Mouse (Mus musculus): ENCODE data around the gene Hnrnpll.

The Hnrnpll gene

DNA sequence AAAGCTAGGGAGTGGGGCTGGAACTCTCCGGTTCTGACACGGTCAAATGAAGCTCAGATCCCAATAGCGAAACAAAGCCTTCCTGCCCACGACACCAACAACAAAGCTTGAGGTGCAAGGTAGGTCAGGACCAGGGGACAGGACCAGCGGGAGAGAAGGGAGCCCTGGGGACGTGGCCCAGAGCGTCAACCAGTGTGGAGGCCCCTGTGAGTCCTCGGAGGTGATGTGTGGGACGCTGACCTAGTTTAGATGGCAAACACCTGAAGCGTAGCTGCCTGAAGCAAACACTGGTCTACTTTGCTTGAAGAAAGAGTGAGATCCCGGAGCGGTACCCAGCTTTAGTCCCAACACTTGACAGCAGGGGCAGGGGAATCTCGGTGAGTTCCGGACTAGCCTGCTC lies 62.5 kb downstream of the Hnrnpll start:
- no peak for DNase-seq (ENCODE audit: low read depth, low spot score)

DNA sequence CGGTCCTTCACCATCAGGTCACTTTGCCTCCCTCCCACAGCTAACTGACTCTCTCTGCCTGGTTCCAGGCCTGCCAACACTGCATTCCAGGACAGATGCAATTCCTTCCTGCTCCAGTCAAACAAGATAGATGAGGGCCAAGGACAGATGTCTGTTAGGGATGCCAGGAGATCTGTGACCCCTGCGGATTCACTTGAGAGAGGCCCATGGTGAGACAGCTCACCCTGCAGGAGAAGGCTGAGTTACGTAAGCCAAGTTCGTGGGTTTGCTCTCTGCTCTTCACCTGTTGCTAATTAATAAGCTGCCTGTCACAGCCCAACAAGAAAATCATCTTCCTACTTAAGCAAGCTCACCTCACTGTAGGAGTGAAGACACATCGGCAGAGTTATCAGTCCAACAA lies 63.1 kb downstream of the Hnrnpll start:
- no peak for DNase-seq (ENCODE audit: low read depth, low spot score)

DNA sequence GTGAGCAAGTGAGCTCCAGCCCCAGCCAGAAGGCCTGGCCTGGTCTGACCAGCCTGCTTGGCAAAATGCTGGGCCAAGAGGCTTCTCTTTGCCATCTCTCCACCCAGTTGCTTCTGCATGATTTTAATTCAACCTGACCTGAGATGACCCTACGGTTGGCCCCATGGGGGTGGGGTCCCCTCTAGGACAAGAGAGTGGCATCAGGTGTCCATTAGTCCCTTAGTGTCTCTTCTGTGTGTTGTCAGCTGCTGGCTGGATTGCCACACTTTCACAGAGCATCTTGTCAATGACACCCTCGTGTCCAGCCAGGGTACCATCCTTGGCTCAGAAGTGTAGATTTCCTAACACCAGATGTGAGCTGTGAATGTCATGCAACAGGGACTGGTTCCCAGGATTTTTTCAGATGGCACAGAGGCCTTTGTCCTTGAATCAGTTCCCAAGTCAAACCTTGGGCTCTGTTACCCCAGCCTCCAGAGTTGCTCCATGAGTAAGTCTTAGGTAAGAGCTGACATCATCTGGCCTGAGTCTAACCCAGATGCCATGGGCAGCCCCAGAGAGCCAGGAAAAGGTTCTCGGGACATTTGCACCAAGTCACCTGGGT lies 66.9 kb downstream of the Hnrnpll start:
- DNase-seq (ENCODE audit: low read depth, low spot score), result no peak

DNA sequence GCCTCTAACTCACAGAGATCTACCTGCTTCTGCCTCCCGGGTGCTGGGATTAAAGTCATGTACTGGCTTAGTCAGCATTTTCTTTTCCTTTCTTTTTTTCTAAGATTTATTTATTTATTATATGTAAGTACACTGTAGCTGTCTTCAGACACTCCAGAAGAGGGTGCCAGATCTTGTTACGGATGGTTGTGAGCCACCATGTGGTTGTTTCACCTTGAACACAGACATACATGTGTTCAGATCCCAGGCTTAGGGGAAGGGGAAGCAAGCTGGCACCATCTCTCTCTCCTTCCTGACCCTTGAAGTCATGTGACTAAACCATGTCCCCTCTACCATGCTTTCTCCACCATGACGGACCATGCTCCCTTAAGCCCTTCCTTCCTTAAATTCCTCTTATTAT lies 70.0 kb downstream of the Hnrnpll start:
- DNase-seq (ENCODE audit: low read depth, low spot score), result no peak

DNA sequence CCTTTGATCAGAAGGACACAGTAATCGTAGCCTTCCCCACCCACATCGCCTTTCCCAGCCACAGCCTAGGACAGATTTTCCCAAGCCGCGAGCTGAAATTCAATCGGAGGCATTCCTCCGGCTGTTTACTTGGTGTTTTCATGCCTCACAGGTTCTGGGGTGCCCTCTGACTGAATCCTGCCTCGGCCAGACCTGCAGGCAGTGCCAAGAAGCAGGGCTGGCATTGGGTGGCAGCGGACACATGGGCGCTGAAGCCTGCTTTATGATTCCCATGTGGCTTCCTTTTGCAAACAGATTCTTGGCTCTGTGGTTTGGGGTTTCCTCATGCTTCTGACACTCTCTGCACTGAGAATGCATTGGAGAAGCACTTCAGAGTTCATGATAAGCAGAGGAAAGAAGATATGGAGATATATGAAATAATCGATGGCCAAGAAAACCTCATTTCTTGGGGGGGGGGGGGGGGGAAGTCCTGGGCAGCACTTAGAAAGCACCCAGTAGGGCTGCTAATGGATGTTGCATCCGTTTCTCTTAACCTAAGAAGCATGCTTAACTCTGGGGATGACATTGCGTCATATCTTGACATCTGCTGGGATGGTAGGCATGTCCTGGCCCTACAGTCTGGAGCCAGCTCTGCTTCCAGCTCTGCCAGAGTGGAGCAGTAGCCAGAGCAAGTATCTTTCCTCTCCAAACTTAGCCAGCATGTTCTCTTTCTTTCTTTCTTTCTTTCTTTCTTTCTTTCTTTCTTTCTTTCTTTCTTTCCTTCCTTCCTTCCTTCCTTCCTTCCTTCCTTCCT lies 70.8 kb downstream of the Hnrnpll start:
- DNase-seq (ENCODE audit: low read depth, low spot score), result no peak

DNA sequence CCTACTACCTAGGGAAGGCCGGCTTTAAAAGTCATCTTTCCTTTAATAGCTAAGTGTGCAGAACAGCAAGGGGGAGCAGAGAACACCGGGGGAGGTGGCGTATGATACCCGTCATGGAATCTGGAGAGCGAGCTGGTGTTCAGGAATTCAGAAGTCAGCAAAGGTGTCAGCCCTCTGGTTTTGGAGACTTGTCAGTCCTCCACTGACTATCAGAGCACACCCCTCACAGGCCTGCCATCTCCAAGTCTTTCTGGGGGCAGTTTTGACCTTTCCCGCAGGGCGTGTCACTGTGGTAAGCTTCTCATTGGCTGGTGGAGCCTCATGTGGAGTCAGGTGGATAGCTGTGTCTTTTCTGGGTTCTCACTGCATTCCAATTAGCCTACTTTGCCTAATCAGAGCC lies 72.0 kb downstream of the Hnrnpll start:
- no peak for DNase-seq (ENCODE audit: low read depth, low spot score)

DNA sequence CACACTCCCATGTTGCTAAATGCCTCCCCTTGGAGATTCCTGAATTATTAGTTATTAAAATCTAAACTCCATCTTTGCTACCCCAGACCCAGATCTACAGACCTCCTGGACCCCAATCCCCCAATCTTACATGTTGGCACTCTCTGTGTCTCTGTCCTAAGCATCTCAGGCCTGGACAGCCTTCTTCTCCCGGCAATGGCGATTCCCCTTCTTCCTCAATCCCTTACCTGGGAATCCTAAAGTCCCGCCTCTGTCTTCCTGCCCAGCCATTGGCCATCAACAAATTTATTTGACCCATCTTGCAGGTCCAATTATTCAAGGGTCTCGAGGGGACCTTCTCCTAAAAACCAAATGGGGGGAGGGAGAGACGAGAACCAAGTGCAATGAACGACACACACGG lies 77.7 kb downstream of the Hnrnpll start:
- DNase-seq (ENCODE audit: low read depth, low spot score), result no peak

DNA sequence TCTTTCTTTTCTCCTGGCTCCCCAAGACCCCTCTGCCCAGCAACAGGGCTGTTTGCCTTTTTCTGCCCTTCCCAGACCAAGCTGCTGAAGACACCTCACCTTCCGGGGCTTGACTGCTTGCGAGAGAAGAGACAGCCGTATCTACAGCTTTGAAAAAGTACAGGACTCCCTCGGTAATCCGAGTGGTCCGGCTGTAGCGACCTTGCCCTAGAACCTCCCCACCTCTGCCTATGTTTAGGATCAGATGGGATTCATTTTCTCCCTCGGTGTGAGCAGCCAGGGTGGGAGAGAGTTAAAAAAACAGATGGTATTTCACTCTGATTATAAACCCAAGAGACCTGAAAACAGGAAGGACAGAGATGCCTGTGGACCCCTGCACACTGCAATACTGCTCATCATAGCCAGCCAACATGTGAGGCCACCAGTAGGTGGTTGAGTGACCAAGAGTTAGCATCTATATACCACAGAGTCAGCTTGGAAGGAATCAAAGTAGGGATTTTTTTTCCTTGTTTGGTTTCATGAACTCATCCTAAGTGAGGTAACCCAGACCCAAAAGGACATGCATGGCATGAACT lies 79.1 kb downstream of the Hnrnpll start:
- no peak for DNase-seq (ENCODE audit: low read depth, low spot score)

DNA sequence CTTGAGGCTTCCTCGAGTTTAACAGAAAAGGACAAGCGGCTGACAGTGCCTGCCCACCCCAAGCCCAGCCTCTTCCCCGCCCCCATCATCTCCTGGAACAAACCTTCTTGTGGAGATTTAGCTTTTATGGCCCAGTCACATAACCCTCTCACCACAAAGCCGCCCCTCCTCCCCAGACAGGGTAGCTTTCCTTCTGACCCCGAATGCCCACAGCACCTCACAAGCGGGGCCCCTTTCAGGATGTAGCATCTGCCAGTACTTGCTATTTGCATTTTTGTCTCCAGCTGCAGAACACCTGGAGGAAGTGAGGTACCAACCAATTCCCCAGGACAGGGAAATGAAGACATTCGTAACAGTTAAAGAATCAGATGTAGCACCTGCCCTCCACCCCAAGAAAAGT lies 79.6 kb downstream of the Hnrnpll start:
- no peak for DNase-seq (ENCODE audit: low read depth, low spot score)

DNA sequence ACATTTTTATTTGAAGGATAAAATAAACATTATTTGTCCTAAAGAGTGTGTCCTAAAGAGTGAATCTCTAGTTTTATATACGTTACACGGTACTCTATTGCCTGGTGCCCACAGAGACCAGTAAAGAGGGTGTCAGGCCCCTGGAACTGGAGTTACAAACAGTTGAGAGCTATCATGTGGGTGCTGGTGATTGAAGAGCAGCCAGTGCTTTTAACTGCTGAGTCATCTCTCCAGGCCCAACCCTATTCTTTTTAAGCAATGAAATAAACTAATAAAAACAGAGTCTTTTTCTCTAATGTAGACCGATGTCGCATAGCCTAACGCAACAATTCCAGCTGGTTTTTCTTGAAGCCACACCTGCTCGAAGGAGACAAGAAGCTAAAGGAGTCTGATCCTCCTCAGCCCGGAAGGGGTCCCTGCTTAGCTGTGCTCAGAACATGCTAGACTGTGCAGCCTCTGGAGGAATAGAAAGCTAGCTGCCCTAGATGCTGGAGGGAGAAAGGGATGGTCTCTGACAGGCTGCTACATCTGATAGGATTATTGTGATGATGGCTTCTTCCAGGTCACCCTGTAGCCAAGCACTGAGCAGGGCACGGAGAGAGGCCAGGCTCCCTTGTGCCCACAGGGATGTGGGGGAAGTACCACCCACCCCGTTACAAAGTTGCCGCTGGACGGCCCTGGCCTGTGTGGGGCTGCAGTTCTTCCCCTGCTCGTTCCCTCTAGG lies 80.2 kb downstream of the Hnrnpll start:
- no peak for DNase-seq (ENCODE audit: low read depth, low spot score)

DNA sequence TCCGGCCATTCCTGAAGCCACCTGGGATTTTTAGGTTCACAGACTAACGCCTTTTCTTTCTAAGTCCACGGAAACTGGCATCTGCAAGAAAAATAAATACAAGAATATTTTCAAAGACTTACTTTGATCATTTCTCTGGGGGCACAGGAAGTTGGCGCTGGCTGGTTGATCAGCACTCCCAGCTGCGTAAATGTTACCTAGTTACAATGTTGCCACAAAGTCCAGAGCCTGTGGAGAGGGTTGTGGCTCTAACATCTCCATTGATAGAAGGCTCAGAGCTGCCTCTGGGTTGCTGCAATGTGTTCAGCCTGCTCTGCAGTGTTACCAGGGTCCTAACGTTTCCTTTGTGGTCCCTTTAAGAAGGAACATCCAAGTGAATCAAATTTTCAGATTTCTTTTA lies 80.8 kb downstream of the Hnrnpll start:
- DNase-seq (ENCODE audit: low read depth, low spot score), result no peak

DNA sequence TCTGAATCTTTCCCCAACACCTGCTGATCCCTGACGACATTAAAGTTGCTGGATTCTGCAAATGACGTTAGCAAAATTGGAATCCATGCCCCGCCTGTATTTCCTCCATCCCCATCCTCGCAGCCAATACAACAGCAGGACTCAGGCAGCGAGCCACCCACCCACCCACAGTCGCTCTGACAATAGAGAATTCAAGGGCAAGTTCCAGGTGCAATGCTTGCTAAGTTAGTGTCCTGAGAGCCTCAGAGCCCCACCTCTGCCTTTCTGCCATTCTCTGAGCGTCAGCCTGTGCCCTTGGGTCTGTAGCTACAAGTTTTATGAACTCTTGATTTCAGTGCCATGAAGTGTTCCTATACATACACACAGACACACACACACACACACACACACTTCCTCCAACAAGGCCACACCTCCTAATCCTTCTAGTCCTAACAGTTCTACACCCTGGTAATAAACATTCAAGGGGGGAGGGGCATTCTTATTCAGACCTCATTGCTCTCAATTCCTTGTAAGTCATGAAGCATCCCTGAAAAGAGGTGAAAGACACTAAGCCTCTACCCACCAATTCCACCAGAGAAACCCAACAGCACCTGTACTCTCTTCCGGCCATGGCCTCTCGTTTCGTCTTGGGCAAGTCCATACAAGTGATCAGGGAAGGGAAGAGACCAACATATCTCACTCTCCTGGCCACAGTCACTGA lies 81.6 kb downstream of the Hnrnpll start:
- no peak for DNase-seq (ENCODE audit: low read depth, low spot score)

Data from telencephalon, adult 2 months (tissue).